Mouse (Mus musculus) lung, postnatal 0 days (tissue): ENCODE measurements around the gene Kif9.

ENCODE experiments used
- CTCF ChIP-seq: IDR thresholded peaks from 2 replicates; pipeline ENCODE4 v1.5.1; 2016; ENCODE audit warnings: antibody characterized with exemption, mild to moderate bottlenecking
- EP300 ChIP-seq: IDR thresholded peaks from 2 replicates; pipeline ENCODE4 v1.6.1; 2016; ENCODE audit warnings: antibody characterized with exemption, mild to moderate bottlenecking, control low read depth

GRCm38 (mm10) chr9:110431241-110431640, 45.5 kb upstream of the Kif9 start:
- TF ChIP-seq EP300 (no peak), CTCF (no peak)
